In the genomic region with DNA sequence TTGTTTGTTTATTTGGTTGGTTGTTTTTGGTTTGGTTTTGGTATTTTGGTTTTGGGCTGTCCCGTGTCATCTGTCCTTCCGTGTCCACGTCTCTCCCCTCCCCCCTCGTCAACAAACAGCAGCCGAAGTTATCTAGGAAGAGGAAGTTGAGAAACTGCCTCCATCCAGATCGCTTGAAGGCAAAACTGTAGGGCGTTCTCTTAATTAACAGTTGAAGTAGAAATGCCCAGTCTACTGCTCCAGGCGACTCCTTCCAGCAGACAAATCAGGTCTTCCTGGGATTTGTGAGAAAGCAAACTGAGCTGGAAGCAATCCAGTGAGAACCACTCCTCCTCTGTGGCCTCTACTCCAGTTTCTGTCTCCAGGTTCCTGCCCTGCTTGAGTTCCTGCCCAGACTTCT, we compare ENCODE assay signal across 11 mouse cellular contexts.
DNase-seq lines count a peak whose midpoint lies in the region; ATAC-seq and TF ChIP-seq lines count a peak whose summit lies in the region.
"Had no signal": no experiment of that assay in that cellular context is flagged by ENCODE, and none has a peak within 500 bp of the region (broad histone marks: within the 10 kb centered on the region; RNA-seq: fewer than 3 reads in every experiment).

No protein-coding gene starts in this region.

- no peak overlapping the region for H3K9ac ChIP-seq in midbrain, embryonic 11.5 days (ENCODE audit: low read length)
- no peak overlapping the region for H3K9ac ChIP-seq in midbrain, embryonic 16.5 days (ENCODE audit: low read depth, low read length)
- peak overlapping the region; percentile 43; the same call in 1 of the 2 replicates for H3K9ac ChIP-seq in liver, adult 2 months (ENCODE audit: low read depth, low read length)
- H3K9ac ChIP-seq: limb, embryonic 13.5 days; neural tube, embryonic 12.5 days had no signal

- intact Hi-C loops in gastrocnemius, adult 2 months (cut with DNase I) = no loop called here
- intact Hi-C loops in gastrocnemius, postnatal 14 days (cut with DNase I; ENCODE audit: low total_unique reads) = no loop called here

- H3K4me1 ChIP-seq in midbrain, embryonic 11.5 days (ENCODE audit: control insufficient read depth, insufficient read depth, low read length) = no peaks in the 10 kb centered on the region
- H3K4me1 ChIP-seq in midbrain, embryonic 16.5 days (ENCODE audit: control insufficient read depth, insufficient read depth, low read length) = no peaks in the 10 kb centered on the region
- H3K4me1 ChIP-seq in liver, adult 2 months (ENCODE audit: control insufficient read depth, insufficient read depth, low read length) = peaks cover 2% of the 10 kb centered on the region; the same call in 1 of the 2 replicates
- H3K4me1 ChIP-seq: limb, embryonic 13.5 days; neural tube, embryonic 12.5 days had no signal

- TF ChIP-seq CTCF in gastrocnemius, adult 2 months (IDR thresholded peaks at IDR 0.05) = no peak
- TF ChIP-seq CTCF in liver, adult 2 months (IDR thresholded peaks at IDR 0.05; ENCODE audit: low read depth, low read length) = no peak

- no peaks in the 10 kb centered on the region for H3K79me2 ChIP-seq in liver, adult 2 months (ENCODE audit: control insufficient read depth, insufficient read depth, low read length)

- H3K4me3 ChIP-seq in gastrocnemius, adult 2 months = no peak overlapping the region
- H3K4me3 ChIP-seq in midbrain, embryonic 11.5 days (ENCODE audit: low read depth, low read length) = no peak overlapping the region
- no peak overlapping the region for H3K4me3 ChIP-seq in midbrain, embryonic 16.5 days (ENCODE audit: low read depth, low read length)
- H3K4me3 ChIP-seq in liver, adult 2 months (ENCODE audit: insufficient read depth, low read depth, low read length) = no peak overlapping the region
- H3K4me3 ChIP-seq: limb, embryonic 13.5 days; neural tube, embryonic 12.5 days had no signal

- no peak overlapping the region for H3K4me2 ChIP-seq in midbrain, embryonic 11.5 days
- H3K4me2 ChIP-seq in midbrain, embryonic 16.5 days (ENCODE audit: low read length) = no peak overlapping the region
- H3K4me2 ChIP-seq: limb, embryonic 13.5 days; neural tube, embryonic 12.5 days had no signal

- DNase-seq in gastrocnemius, adult 2 months = no peak
- DNase-seq in gastrocnemius, postnatal 14 days = no peak
- DNase-seq in midbrain, embryonic 11.5 days (ENCODE audit: low spot score, missing footprints) = peak; percentile 45
- DNase-seq in liver, adult 2 months (ENCODE audit: extremely low read depth, low read depth, low spot score) = peak; percentile 57
- DNase-seq in frontal cortex, postnatal 25 days (ENCODE audit: low spot score in 2 of 2) = no peak
- no peak for DNase-seq in left cerebral cortex, adult 18-20 months (ENCODE audit: low spot score in 2 of 2)

- H3K27me3 ChIP-seq in midbrain, embryonic 11.5 days (ENCODE audit: control insufficient read depth, insufficient read depth, low read length) = no peaks in the 10 kb centered on the region
- H3K27me3 ChIP-seq in midbrain, embryonic 16.5 days (ENCODE audit: control insufficient read depth, insufficient read depth, low read depth, low read length) = no peaks in the 10 kb centered on the region
- no peaks in the 10 kb centered on the region for H3K27me3 ChIP-seq in liver, adult 2 months (ENCODE audit: control insufficient read depth, insufficient read depth, low read length)
- H3K27me3 ChIP-seq: limb, embryonic 13.5 days; neural tube, embryonic 12.5 days had no signal

- no peak for TF ChIP-seq POLR2A in liver, adult 2 months (IDR thresholded peaks at IDR 0.05; ENCODE audit: extremely low read depth, insufficient read depth, low read length)

- peak overlapping the region; percentile 35; the same call in 1 of the 2 replicates for H3K27ac ChIP-seq in gastrocnemius, adult 2 months
- no peak overlapping the region for H3K27ac ChIP-seq in midbrain, embryonic 11.5 days (ENCODE audit: low read depth, low read length)
- no peak overlapping the region for H3K27ac ChIP-seq in midbrain, embryonic 16.5 days (ENCODE audit: low read length)
- H3K27ac ChIP-seq in liver, adult 2 months (replicated peaks; ENCODE audit: insufficient read depth, low read depth, low read length) = peak overlapping the region; percentile 42; the same call in 1 of the 2 replicates
- H3K27ac ChIP-seq: limb, embryonic 13.5 days; neural tube, embryonic 12.5 days had no signal

- no peak for ATAC-seq in midbrain, embryonic 11.5 days (ENCODE audit: low FRiP score)
- no peak for ATAC-seq in midbrain, embryonic 16.5 days
- peak; percentile 96 for ATAC-seq in neutrophil, adult 5-6 weeks (ENCODE audit: extremely low read depth, insufficient number of reproducible peaks, low FRiP score, poor library complexity, severe bottlenecking)
- ATAC-seq: forebrain, embryonic 14.5 days had no signal

- 77% methylated on average over 8 of the region's 8 CpGs for WGBS in midbrain, embryonic 11.5 days
- 86% methylated on average over 8 of the region's 8 CpGs for WGBS in midbrain, embryonic 16.5 days
- WGBS in liver, adult 2 months = 6% methylated on average over 8 of the region's 8 CpGs

- no peaks in the 10 kb centered on the region for H3K9me3 ChIP-seq in midbrain, embryonic 11.5 days (ENCODE audit: control insufficient read depth, low read length)
- no peaks in the 10 kb centered on the region for H3K9me3 ChIP-seq in midbrain, embryonic 16.5 days (replicated peaks; ENCODE audit: control insufficient read depth, low read length, poor library complexity, severe bottlenecking)
- H3K9me3 ChIP-seq: limb, embryonic 13.5 days; neural tube, embryonic 12.5 days had no signal

- H3K36me3 ChIP-seq in midbrain, embryonic 11.5 days (ENCODE audit: control insufficient read depth, insufficient read depth, low read length) = no peaks in the 10 kb centered on the region
- no peaks in the 10 kb centered on the region for H3K36me3 ChIP-seq in midbrain, embryonic 16.5 days (ENCODE audit: control insufficient read depth, insufficient read depth, low read length)
- no peaks in the 10 kb centered on the region for H3K36me3 ChIP-seq in liver, adult 2 months (ENCODE audit: control insufficient read depth, insufficient read depth, low read length)
- H3K36me3 ChIP-seq: limb, embryonic 13.5 days; neural tube, embryonic 12.5 days had no signal

Comparison
In these comparisons a context has a peak if more than half of its experiments do, and no peak if none do; other contexts are left out.
1. DNase-seq: peak in midbrain, embryonic 11.5 days (single experiment) and liver, adult 2 months (single experiment); none in gastrocnemius, adult 2 months (single experiment), gastrocnemius, postnatal 14 days (single experiment), frontal cortex, postnatal 25 days (0 of 2) and left cerebral cortex, adult 18-20 months (0 of 2).
2. H3K27ac ChIP-seq: peak in gastrocnemius, adult 2 months (single experiment) and liver, adult 2 months (single experiment); none in midbrain, embryonic 11.5 days (single experiment) and midbrain, embryonic 16.5 days (single experiment).